Mouse (Mus musculus): Measurements from ENCODE around the gene Mcm8. TPM values are rescaled to one million over a fixed set of nuclear protein-coding genes. Genes with fewer than 3 reads are reported as not detected.

The Mcm8 gene
- total and polyA plus RNA-seq, 3 experiments = 21.9 to 25.1 TPM; not detected in 1

GRCm38 (mm10) chr2:132869682-132870081, 53.7 kb downstream of the Mcm8 start:
- H3K4me1 ChIP-seq (ENCODE audit: control insufficient read depth in 1 of 2, insufficient read depth in 2 of 2, low read length in 2 of 2) = no peaks in the 10 kb centered on the region
- H3K9me3 ChIP-seq (replicated peaks; ENCODE audit: insufficient read depth, low read length) = no peaks in the 10 kb centered on the region
- H3K9ac ChIP-seq (ENCODE audit: control insufficient read depth, low read depth, low read length, poor library complexity, severe bottlenecking) = no peak overlapping the region
- no peak for DNase-seq (ENCODE audit: low read depth, low spot score)
- no peak for TF ChIP-seq POLR2AphosphoS5 (IDR thresholded peaks at IDR 0.05; ENCODE audit: borderline replicate concordance, low read depth, low read length)
- TF ChIP-seq ZMIZ1 (IDR thresholded peaks at IDR 0.05; ENCODE audit: low read depth, low read length) = no peak
- no peak for TF ChIP-seq USF2 (IDR thresholded peaks at IDR 0.05; ENCODE audit: borderline replicate concordance in 1 of 2, insufficient read depth in 1 of 2, low read depth in 1 of 2, low read length in 2 of 2)
- no peak for TF ChIP-seq SMC3 (IDR thresholded peaks at IDR 0.05; ENCODE audit: low read depth, low read length)
- TF ChIP-seq ELF1 (IDR thresholded peaks at IDR 0.05; ENCODE audit: low read depth, low read length) = no peak
- TF ChIP-seq KAT2A (conservative IDR thresholded peaks at IDR 0.05; ENCODE audit: low read depth, low read length) = no peak
- no peak for TF ChIP-seq CHD2 (IDR thresholded peaks at IDR 0.05; ENCODE audit: low read length)
- no peak for TF ChIP-seq BHLHE40 (IDR thresholded peaks at IDR 0.05; ENCODE audit: borderline replicate concordance, low read depth, low read length)
- H3K36me3 ChIP-seq (ENCODE audit: control insufficient read depth in 1 of 2, insufficient read depth in 2 of 2, low read length in 2 of 2) = peaks cover 0 to 4% of the 10 kb centered on the region in 2 experiments; a peak in 2 of 4 replicates
- H3K27me3 ChIP-seq (ENCODE audit: control insufficient read depth in 1 of 2, insufficient read depth in 2 of 2, low read length in 2 of 2) = no peaks in the 10 kb centered on the region
- no peaks in the 10 kb centered on the region for H3K79me2 ChIP-seq (ENCODE audit: control insufficient read depth, insufficient read depth, low read length, poor library complexity)
- no peak overlapping the region for H3K4me3 ChIP-seq (ENCODE audit: control insufficient read depth in 1 of 2, insufficient read depth in 1 of 2, low read depth in 2 of 2, low read length in 2 of 2)
- H3K27ac ChIP-seq (ENCODE audit: control insufficient read depth, low read depth, low read length) = no peak overlapping the region

GRCm38 (mm10) chr2:132870286-132870685, 54.3 kb downstream of the Mcm8 start:
- Histone ChIP-seq H3K4me1 (ENCODE audit: control insufficient read depth in 1 of 2, insufficient read depth in 2 of 2, low read length in 2 of 2) (no peaks in the 10 kb centered on the region), H3K27me3 (ENCODE audit: control insufficient read depth in 1 of 2, insufficient read depth in 2 of 2, low read length in 2 of 2) (no peaks in the 10 kb centered on the region), H3K9me3 (replicated peaks; ENCODE audit: insufficient read depth, low read length) (no peaks in the 10 kb centered on the region), H3K27ac (ENCODE audit: control insufficient read depth, low read depth, low read length) (no peak overlapping the region), H3K9ac (ENCODE audit: control insufficient read depth, low read depth, low read length, poor library complexity, severe bottlenecking) (no peak overlapping the region), H3K79me2 (ENCODE audit: control insufficient read depth, insufficient read depth, low read length, poor library complexity) (no peaks in the 10 kb centered on the region), H3K36me3 (ENCODE audit: control insufficient read depth in 1 of 2, insufficient read depth in 2 of 2, low read length in 2 of 2) (peaks cover 0 to 4% of the 10 kb centered on the region in 2 experiments; a peak in 2 of 4 replicates), H3K4me3 (ENCODE audit: control insufficient read depth in 1 of 2, insufficient read depth in 1 of 2, low read depth in 2 of 2, low read length in 2 of 2) (no peak overlapping the region)
- DNase-seq (ENCODE audit: low read depth, low spot score) = no peak
- TF ChIP-seq E2F4 (IDR thresholded peaks at IDR 0.05; ENCODE audit: borderline replicate concordance, low read depth, low read length) (no peak), POLR2AphosphoS2 (IDR thresholded peaks at IDR 0.05; ENCODE audit: low read length) (no peak), MYC (IDR thresholded peaks at IDR 0.05; ENCODE audit: low read depth, low read length) (no peak), UBTF (IDR thresholded peaks at IDR 0.05; ENCODE audit: borderline replicate concordance, insufficient read depth, low read depth, low read length) (no peak), TBP (IDR thresholded peaks at IDR 0.05; ENCODE audit: low read depth, low read length) (no peak), TAL1 (IDR thresholded peaks at IDR 0.05; ENCODE audit: low read length) (no peak), NRF1 (IDR thresholded peaks at IDR 0.05; ENCODE audit: insufficient read depth, low read depth, low read length, poor library complexity, severe bottlenecking) (no peak), ZNF384 (IDR thresholded peaks at IDR 0.05; ENCODE audit: low read depth, low read length) (no peak), MXI1 (IDR thresholded peaks at IDR 0.05; ENCODE audit: low read depth, low read length) (no peak), MAZ (IDR thresholded peaks at IDR 0.05; ENCODE audit: low read depth, low read length) (no peak), KAT2A (conservative IDR thresholded peaks at IDR 0.05; ENCODE audit: low read depth, low read length) (no peak), ETS1 (IDR thresholded peaks at IDR 0.05; ENCODE audit: low read depth, low read length) (no peak)
